Mouse (Mus musculus) cerebellum, adult 11 months (tissue): ENCODE measurements at regions not wholly inside any gene's neighbourhood (a gene's known extent, or its start where the extent isn't known, plus 50 kb on each side); places are given as distances from the start of the nearest gene placed in this dataset.

ENCODE experiments used
- DNase-seq: peaks from one replicate; pipeline ENCODE4 v3.0.0; 2022

DNA sequence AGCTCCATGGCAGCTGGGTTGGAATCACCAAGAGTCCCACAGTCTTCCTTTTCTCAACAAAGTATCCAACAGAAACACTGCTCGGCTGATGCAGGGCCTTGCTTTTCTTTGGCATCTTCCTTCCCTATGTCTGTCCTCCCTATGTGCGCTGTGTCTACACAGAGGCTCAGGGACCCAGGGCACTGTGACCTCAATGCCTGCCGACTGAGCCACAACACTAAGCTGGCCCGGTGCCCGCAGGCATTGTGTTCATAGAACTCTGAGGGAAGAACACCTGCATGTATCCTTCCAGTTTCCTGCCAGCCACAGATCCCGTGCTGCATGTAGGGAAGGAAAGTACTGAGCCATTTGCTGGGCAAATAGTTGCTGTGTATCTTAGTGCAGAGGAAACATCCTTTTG is 109.2 kb downstream of the Ets2 start:
- DNase-seq: no peak

DNA sequence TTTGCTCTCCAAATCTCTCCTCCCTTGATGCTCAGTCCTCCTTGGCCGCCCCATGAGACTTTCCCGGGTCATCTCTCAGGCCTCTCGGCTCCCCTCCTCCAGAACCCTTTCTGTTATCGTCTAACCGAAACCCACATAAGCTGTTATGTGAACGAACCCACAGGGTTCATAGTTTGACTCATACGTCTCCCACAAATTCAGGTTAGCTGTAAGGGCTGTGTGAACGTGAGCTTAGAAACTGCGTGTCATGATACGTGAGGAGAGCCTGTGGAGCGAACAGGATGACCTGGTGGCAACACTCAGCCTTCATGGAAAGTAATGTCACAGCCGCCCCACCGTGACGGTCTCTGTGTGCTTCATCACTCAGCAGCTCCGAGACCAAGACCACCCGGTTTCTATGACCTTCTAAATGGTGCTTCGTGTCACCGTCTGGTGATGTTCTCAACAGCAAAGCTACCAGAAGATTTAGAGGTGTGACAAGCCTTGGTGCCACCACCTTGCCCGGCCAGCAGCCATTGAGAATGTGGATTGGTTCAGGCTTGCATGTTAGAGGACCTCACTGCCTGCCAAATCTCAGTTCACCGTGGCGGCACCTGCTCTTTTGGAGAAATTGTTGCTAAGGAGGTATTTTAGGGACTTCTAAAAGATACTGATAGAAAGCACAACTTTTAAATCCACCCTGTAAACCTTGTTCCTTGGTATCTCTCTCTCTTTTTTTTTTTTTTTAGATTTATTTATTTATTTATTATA is 107.4 kb downstream of the Ets2 start:
- no peak for DNase-seq

DNA sequence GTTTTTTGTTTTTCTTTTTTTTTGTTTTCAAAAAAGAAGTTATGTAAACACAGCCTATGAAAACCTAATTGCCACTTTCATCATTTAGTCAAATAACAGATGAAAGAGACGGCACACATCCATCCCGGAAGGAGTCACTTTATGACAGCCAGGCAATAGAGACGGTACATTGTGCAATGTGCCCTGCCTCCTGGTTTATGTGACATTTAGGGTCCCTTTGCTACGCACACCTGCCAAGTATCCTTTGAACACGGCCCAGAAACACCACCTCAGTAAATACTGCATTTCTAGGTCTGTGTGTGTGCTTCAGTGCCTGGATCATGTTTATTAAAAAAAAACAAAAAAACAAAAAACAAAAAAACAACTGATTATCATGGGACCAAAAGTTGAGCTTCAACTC is 104.6 kb downstream of the Ets2 start:
- no peak for DNase-seq

DNA sequence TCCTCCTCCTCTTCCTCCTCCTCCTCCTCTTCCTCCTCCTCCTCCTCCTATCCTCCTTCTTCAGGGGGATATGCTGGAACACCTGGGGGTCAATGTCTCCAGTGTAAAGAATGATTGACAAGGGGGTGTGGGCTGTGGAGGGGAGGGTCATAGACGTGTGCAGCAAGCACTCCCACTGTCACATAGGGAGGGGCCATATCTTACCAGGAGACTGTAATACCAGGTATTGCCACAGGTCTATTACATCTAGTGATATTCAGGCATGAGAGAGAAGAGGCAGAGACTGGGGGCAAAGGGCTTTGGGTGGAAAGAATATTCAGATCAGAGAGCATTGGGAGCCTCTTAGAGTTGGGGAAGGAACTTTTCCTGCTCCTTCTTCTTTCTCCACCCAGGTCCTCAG is 102.3 kb downstream of the Ets2 start:
- no peak for DNase-seq

DNA sequence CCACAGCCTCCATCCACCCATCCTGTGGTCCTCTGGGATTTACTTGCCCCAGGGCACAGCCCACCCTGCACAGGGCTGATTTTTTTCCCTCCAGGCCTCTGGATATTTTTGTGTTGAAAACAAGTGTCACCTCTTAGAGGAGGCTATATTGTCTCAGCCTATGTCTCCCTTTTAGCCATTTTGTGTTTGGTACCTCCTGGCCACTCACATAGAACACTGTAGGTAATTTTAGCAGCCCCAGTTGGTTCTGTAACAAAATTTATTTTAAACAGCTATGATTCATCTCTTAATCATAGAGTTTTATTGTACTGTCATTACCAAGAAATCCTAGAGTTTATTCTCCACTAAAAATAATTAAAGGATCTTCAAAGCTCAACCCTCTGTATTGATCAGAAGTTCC is 100.8 kb downstream of the Ets2 start:
- DNase-seq: no peak

DNA sequence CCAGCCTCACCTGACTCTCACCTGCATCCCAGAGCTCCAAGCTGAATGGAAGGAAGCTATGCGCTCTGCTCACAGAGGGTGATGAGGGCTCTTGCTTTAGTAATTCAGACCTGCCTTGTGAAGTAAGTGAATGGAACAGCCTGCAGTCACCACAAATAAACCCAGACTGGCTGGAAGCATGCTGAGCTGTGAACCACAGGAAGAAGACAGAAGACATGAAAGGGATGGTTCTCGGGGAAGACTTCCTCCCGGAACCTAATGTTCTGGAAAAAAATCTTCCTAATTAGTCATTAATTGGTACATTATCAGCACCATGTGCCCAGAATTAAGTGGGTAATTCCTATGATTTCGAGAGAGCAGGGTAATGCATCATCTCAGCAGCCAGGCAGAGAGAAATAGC is 100.3 kb downstream of the Ets2 start:
- no peak for DNase-seq

DNA sequence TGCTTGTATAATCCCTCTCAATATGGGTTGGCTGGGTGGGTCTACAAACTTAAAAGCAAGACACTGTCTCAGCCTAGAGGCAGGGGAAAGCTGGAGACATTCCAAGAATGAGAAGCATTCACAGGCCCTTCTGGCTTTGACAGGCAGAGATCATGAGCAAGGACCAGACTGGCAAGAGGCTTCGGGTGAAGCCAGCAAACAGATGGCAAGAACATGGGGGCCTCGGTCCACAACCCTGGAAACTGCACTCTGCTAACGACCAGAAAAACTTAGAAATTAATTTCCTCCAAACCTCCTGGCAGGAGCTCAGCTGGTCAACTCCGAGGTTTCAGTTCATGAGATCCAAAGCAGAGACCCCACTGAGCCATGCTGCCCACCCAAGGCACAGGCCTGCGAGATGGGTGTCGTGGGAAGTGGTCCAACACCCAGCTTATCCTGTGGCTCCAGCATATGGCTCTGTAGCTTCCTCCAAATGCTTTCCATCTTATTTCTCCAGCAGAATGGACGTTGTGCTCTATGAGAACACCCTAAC is 99.1 kb downstream of the Ets2 start:
- peak; percentile 77 for DNase-seq

DNA sequence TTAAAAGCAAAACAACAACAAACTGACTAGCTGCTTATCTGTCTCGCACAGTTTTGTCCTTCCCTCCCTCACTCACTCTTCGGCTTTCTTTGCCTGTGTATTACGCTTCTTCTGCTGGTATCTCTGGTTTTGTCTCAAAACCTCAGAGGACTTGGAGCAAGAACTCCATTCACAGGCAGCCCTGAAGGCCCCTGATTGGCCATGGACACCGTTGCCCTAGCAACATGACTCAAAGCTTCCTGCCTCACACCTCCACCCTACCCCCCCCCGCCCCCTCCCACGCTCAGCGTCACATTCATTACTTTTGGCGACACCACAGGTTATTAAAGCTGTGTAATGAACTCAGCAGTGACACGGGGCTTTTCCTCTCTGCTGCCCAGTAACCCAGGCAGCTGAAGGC is 96.7 kb downstream of the Ets2 start:
- DNase-seq: no peak

DNA sequence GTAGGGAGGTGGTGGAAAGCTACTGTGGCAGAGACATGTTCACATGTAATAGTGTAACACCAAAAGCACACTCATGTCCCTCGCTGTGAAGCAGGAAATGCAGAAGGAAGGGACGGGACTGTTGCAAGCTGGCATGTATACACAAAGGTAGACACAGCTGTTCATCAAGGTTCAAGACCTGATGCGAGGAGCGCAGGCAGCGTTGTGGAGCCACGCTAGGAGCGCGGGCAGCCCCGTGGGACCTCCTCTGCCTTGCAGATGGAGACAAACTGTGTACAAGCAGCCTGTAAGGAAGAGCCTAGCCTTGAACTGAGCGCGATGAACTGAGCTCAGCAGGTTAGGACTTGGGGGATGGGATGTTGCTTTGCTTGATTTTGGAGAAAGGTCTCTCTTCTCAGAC is 96.2 kb downstream of the Ets2 start:
- DNase-seq: no peak

DNA sequence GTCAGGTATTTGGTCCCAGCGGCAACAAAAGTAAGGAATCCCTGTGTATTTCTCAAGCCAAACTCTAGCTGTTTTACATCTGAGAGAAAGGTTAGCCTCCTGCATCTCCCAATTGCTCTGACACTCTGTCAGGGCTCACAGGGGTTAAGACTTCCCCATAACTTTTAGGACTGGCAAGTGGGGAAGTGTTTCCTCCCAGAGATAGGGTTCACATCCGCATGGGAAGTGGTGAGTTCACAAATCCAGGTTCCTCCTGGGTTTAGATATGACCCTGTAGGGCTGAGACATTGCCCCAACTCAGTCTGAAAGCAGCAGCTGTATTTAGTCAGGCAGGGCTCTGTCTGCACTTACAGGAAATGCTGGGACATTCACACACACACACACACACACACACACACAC is 95.3 kb downstream of the Ets2 start:
- no peak for DNase-seq

DNA sequence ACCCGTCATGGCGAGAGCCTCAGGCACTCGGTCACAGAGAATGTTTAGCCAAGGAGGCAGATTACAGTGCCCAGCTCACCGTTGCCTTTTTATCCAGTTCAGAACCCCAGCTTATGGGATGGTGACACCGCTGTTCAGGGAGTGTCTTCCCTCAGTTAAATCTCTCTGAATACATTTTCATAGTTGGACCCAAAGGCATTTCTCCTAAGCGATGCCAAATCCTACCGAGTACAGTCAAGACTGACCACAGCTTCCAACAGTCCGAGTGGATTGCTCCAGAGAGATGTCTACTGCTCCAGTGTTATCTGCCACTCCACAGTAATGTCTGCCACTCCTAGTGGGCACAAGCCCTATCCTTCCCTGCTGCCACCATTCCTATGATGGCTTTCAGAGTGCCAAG is 93.0 kb downstream of the Ets2 start:
- DNase-seq: no peak

DNA sequence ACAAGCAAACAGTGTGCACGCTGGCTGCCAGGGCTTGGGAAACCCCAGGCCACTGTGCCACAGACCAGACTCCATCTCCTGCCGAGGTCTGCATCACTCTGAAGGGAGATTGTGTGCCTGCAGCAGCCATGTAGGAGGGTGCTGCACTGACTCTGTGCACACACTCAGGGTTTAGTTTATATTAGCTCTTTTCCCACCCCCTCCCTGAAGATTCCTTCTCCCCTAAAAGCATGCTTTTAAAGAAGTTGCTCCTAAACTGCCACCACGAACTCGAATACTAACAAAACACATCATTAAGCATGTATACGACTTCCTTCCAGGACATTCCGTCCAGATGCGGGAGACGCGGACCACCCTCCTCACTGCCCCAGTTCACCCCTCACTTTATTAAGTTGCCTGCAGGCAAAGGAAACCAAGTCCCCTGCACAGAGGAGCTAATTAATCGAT is 92.4 kb downstream of the Ets2 start:
- DNase-seq: no peak

DNA sequence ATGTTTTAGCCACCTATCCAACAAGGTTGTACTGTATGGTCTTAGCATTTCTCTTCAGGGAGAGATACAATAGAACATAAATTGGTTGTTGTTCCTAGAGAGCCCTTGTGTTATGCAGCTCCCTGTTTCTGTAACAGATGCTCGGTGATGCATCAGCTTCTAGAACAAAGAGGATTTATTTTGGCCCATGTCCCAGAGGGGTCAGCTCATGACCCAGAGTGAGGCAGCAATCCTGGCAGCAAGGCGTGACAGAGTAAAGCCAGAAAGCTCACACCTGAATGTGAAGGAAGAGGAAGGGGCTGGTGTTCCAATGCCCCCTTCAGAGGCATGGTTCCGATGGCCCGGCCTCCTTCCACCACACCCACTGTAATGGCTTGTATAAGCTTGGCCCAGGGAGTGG is 88.8 kb downstream of the Ets2 start:
- DNase-seq: no peak

DNA sequence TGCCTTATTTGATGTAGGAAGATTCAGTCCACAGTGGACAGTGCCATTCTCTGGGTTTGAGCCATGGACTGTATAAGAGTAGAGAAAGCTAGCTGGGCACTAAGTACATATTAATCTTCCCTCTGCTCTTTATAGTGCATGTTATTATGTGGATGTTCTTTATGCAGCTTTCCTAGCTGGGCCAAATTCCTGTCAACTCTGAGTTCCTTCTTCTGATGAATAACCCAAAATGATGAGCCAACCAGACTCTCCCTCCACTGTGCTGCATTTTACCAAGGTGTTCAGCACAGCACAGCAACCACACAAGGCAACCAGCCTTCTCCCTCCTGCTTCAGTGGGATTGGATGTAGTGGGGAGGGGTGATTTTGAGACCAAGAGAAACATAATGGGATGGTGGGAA is 87.7 kb downstream of the Ets2 start:
- DNase-seq: no peak

DNA sequence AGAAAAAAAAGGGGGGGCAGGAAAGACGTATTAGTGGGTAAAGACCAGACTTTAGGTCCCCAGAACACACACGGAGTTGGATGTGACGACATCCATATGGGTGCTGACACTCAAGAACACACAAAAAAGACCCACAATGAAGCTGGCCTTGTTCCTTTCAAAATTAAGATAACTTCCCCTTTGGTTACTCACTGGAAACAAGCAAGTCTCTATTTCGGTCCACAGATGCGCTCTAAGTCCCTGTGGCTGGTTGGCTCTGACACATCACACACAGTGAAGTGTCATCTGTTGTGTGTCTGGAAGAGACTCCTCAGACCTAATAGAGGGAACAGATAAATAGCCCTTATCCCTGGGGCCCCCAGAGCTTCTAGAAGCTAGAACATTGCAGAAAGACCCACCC is 79.8 kb downstream of the Ets2 start:
- no peak for DNase-seq

DNA sequence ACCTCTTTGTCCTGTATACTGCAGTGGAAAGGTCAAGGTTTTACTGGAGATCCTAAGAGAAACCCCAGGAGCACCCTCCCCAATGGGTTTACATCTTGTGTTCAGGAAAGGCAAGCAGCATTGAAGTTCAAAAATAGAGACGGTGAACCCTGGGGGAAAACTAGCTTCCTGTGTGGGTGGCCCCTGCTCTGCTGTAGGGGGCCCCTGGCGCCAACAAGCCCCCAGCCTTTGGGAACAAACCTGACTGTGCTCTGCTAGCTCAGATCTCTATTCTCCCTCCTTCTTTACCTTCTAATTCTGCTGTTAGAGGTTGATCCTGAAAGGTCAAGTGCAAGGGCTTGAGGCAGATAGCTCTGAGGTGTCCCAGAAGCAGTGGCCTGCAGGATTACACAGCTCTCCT is 78.6 kb downstream of the Ets2 start:
- DNase-seq: no peak

DNA sequence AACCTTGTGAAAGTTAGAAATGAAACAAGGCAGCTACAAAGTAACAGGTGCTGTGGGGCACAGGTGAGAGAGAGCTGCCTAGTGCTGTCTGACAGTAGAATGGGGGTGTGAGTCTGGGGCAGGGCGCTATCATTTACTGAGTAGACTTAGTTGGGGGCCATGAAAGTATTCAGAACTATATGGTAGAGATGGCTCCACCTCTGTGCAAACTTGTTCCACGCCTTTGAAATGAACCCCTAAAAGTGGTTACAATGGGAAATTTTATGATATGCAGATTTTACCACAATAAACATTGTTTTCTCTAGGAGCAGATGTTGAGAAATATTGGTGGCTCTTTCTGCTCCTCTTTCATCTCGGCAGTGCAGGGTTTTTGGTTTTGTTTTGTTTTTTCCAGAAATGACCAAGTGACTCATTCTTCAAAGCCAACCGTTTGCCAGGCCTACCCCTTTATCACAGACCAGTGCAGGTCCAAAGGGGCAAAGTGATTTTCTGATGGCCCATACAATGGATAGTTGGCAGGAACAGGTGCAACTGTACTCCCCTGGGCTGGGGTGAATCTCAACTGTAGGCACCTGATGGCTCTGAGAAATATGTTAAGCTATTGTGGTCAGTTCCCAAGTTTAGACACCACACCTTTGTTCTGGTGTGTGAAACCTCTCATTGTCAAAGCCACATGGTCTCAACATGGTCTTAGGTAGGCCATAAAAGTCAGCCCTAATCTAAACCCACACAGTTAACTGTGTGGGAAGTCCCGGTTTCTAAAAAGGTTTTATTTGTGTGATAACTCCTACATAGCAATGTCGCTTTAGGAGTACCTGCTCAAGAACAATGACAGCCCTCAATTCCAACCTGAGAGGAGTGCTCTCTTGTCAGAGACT is 77.2 kb downstream of the Ets2 start:
- DNase-seq: no peak

DNA sequence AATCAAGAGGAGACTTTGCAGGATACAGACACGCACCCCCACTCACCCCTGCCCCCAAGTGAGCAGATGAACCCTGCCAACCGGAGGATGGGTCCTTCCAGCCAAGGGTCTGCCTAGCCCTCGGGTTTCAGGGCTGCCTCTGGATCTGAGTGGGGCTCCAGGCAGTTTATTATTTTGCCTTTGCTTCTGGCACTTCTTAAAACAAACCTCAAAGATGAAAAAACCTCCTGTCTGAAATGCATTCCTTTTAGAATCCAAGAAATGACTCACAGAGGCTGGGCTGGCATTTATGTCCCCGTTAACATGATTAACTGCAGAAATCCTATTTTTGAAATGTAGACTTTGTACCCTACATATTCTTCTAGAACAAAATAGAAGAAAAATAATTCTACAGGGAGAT is 76.3 kb downstream of the Ets2 start:
- DNase-seq: no peak

DNA sequence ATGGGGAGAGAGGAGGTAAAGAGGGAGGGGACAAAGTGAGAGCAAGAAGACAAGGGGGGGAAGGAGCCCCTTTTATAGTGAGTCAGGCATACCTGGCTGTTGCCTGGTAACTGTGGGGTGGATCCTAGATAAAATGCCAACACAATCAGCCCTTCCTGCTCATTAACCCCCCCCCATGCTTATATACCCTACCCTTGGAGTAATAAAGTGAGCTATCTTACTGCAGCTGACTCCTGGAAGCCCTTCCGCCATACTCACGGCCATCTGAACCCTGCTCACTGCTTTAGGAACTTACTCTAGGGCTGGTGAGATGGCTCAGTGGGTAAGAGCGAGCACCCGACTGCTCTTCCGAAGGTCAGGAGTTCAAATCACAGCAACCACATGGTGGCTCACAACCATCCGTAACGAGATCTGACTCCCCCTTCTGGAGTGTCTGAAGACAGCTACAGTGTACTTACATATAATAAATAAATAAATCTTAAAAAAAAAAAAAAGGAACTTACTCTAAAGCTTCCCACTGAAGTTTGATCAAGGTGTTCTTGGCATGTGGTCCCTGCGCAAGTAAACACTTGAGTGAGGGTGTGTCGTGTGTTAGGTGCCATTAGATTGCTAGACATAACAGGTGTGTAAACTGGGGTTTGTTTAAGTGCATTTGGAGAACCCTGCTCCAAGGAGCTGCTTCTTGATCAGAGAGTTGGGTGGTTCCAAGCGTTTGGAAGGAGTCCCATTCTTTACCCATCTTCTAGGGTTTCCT is 74.9 kb downstream of the Ets2 start:
- no peak for DNase-seq

DNA sequence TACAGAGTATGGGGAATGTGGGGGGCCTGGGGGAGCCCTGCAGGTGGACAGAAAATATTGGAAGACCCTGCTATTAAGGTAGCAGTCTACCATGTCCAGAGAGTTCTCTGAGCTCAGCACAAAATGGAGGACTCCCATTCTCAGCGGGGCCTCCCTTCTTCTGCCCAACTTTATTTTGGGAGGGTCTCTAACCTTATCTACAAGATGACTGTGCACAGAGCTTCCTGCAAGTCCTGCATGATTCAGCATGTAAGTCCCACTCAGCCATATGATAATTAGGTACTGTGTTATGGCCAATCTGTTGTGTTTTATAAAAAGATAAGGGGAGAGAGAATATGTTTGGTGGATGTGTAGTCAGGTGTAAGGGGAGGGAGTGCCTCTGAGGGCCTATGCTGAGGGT is 74.1 kb downstream of the Ets2 start:
- DNase-seq: no peak

DNA sequence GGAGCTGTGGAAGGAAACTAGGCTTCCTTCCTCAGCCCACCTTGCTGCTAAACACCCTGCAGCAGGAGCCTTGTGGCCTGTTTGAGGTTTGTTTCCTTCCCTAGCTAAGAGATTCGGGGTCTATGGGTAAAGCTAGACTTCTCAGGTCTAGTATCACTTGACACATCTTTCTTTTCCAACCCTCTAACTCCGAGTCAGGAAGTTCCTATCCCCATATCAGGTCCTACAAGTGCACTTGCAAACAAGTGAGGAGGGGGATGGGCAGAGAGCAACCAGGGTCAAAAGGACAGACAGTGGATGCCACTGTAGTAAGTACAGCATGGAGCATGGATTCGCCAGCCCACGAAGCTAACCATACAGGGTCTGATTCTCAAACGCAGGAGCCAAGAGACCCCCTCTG is 73.5 kb downstream of the Ets2 start:
- DNase-seq: no peak

DNA sequence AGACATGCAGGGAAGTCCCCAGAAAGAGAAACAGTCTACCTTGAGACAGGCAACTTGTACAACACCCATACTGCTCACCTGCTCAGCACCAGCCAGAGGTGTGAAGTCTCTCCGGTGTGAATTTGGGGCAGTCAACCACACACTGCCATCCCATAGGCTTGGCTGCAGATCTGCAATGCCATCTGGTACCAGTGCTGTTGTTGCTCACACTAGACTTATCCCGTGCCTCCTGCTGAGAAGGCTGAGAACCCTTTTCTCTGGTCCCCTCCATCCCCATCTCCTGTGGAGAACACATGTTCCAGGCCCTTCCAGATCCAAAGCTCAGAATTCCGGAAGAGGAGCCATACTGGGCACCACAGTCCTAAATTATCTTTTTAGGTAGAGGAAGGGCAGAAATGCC is 71.3 kb downstream of the Ets2 start:
- no peak for DNase-seq
